Mouse (Mus musculus) lung, adult 2 months (tissue): ENCODE results near the gene Grip1.

ENCODE experiments used
- CTCF ChIP-seq: fragments of 200-500 bp; IDR thresholded peaks from 2 replicates; pipeline ENCODE4 v1.5.1; 2011; ENCODE audit warnings: mild to moderate bottlenecking, low read length, control low read depth; ENCODE audit not compliant: insufficient read depth
- POLR2A ChIP-seq: fragments of 200-500 bp; IDR thresholded peaks from 2 replicates; pipeline ENCODE4 v1.6.1; 2011; ENCODE audit warnings: low read depth, mild to moderate bottlenecking, control low read depth, low read length, borderline replicate concordance; ENCODE audit errors: extremely low read depth

GRCm38 (mm10) chr10:120033866-120034265 lies 580.2 kb downstream of the Grip1 start:
- TF ChIP-seq CTCF (no peak), POLR2A (no peak)
